Mouse (Mus musculus): Measurements from ENCODE around the gene Fmod. TPM values are rescaled to one million over a fixed set of nuclear protein-coding genes. Genes with fewer than 3 reads are reported as not detected.

The Fmod gene
- polyA plus RNA-seq, 1 experiment from 2014 or later, result 174 TPM

DNA sequence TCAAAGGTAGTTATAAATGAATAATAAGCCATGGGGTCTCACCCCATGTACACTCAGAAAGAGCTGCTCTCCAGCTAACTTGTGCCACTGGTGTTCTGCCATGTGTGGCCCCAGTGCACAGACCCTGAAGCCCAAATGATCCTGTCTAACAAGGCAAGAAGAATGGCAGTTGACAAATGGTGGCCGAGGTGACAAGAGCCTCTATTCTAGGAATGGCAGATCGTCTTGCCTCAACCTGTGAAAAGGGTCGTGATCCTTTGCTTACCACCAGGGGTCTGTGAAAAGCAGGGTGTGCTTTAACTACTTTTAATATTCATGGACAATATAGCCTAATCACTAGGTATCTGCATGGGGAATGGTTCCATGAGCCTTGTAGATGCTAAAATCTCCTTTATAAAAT is 37.1 kb downstream of the Fmod start:
- no peaks in the 10 kb centered on the region for H3K9me3 ChIP-seq (ENCODE audit: low read depth, low read length)
- WGBS, result 63% methylated on average over 3 of the region's 3 CpGs
- TF ChIP-seq CTCF (IDR thresholded peaks at IDR 0.05; ENCODE audit: low read depth), result no peak
- no peaks in the 10 kb centered on the region for H3K27me3 ChIP-seq (ENCODE audit: insufficient read depth, low read length)
- H3K27ac ChIP-seq (ENCODE audit: low read depth), result peak overlapping the region; percentile 15; the same call in 1 of the 2 replicates
- ATAC-seq (ENCODE audit: insufficient read depth) (no peak), DNase-seq (no peak)
- no peak overlapping the region for H3K9ac ChIP-seq
- H3K4me3 ChIP-seq (ENCODE audit: low read depth, low read length), result no peak overlapping the region
- peaks cover 33% of the 10 kb centered on the region for H3K36me3 ChIP-seq (ENCODE audit: insufficient read depth)
- peak overlapping the region; percentile 88; the same call in 1 of the 2 replicates for H3K4me2 ChIP-seq
- H3K4me1 ChIP-seq (ENCODE audit: insufficient read depth), result peaks cover 38% of the 10 kb centered on the region

GRCm38 (mm10) chr1:134074606-134075005 is 37.6 kb downstream of the Fmod start:
- 79% methylated on average over 10 of the region's 10 CpGs for WGBS
- TF ChIP-seq CTCF (IDR thresholded peaks at IDR 0.05; ENCODE audit: low read depth), result no peak
- Histone ChIP-seq H3K4me1 (ENCODE audit: insufficient read depth) (peaks cover 37% of the 10 kb centered on the region), H3K36me3 (ENCODE audit: insufficient read depth) (peaks cover 33% of the 10 kb centered on the region), H3K4me2 (peak overlapping the region; percentile 88), H3K27me3 (ENCODE audit: insufficient read depth, low read length) (no peaks in the 10 kb centered on the region), H3K9me3 (ENCODE audit: low read depth, low read length) (no peaks in the 10 kb centered on the region), H3K4me3 (ENCODE audit: low read depth, low read length) (no peak overlapping the region), H3K9ac (no peak overlapping the region), H3K27ac (ENCODE audit: low read depth) (0 out of 2 replicates have a peak overlapping the region, but pooled peaks have one; percentile 3)
- ATAC-seq (ENCODE audit: insufficient read depth), result no peak
- DNase-seq, result no peak

GRCm38 (mm10) chr1:134075532-134075931 is 38.5 kb downstream of the Fmod start:
- TF ChIP-seq CTCF (IDR thresholded peaks at IDR 0.05; ENCODE audit: low read depth), result no peak
- WGBS, result 79% methylated on average over 8 of the region's 8 CpGs
- Histone ChIP-seq H3K4me1 (ENCODE audit: insufficient read depth) (peaks cover 38% of the 10 kb centered on the region), H3K36me3 (ENCODE audit: insufficient read depth) (peaks cover 33% of the 10 kb centered on the region), H3K27me3 (ENCODE audit: insufficient read depth, low read length) (no peaks in the 10 kb centered on the region), H3K27ac (ENCODE audit: low read depth) (peak overlapping the region; percentile 33; the same call in 1 of the 2 replicates), H3K4me2 (peak overlapping the region; percentile 88), H3K9me3 (ENCODE audit: low read depth, low read length) (no peaks in the 10 kb centered on the region), H3K4me3 (ENCODE audit: low read depth, low read length) (peak overlapping the region; percentile 71), H3K9ac (peak overlapping the region; percentile 88; the same call in 1 of the 2 replicates)
- DNase-seq (no peak), ATAC-seq (ENCODE audit: insufficient read depth) (no peak)

- no peak for DNase-seq
- WGBS, result 58% methylated on average over 2 of the region's 2 CpGs
- Histone ChIP-seq H3K9me3 (ENCODE audit: low read depth, low read length) (no peaks in the 10 kb centered on the region), H3K36me3 (ENCODE audit: insufficient read depth) (peaks cover 33% of the 10 kb centered on the region), H3K27ac (ENCODE audit: low read depth) (no peak overlapping the region), H3K4me3 (ENCODE audit: low read depth, low read length) (peak overlapping the region; percentile 71), H3K4me2 (peak overlapping the region; percentile 88), H3K4me1 (ENCODE audit: insufficient read depth) (peaks cover 26% of the 10 kb centered on the region), H3K27me3 (ENCODE audit: insufficient read depth, low read length) (no peaks in the 10 kb centered on the region), H3K9ac (peak overlapping the region; percentile 88)
- ATAC-seq (ENCODE audit: insufficient read depth), result no peak
- no peak for TF ChIP-seq CTCF (IDR thresholded peaks at IDR 0.05; ENCODE audit: low read depth)
These were observed 39.7 kb downstream of the Fmod start for GRCm38 (mm10) chr1:134076789-134077188.

- peaks cover 22% of the 10 kb centered on the region; the same call in 1 of the 2 replicates for H3K4me1 ChIP-seq (ENCODE audit: insufficient read depth)
- ATAC-seq (ENCODE audit: insufficient read depth), result no peak
- peak; percentile 64 for DNase-seq
These were observed 40.5 kb downstream of the Fmod start for GRCm38 (mm10) chr1:134077389-134078060.

GRCm38 (mm10) chr1:134078061-134078795 is 41.2 kb downstream of the Fmod start:
- TF ChIP-seq CTCF (IDR thresholded peaks at IDR 0.05; ENCODE audit: low read depth), result no peak
- ATAC-seq (ENCODE audit: insufficient read depth) (peak; percentile 0), DNase-seq (peak; percentile 35)
- H3K4me1 ChIP-seq (ENCODE audit: insufficient read depth), result peaks cover 20% of the 10 kb centered on the region
- peaks cover 33% of the 10 kb centered on the region for H3K36me3 ChIP-seq (ENCODE audit: insufficient read depth)
- H3K4me2 ChIP-seq, result peak overlapping the region; percentile 88
- no peaks in the 10 kb centered on the region for H3K9me3 ChIP-seq (ENCODE audit: low read depth, low read length)
- peak overlapping the region; percentile 88 for H3K9ac ChIP-seq
- peak overlapping the region; percentile 80 for H3K27ac ChIP-seq (ENCODE audit: low read depth)
- no peaks in the 10 kb centered on the region for H3K27me3 ChIP-seq (ENCODE audit: insufficient read depth, low read length)
- peak overlapping the region; percentile 71 for H3K4me3 ChIP-seq (ENCODE audit: low read depth, low read length)
- WGBS, result 3% methylated on average over 19 of the region's 19 CpGs

More at GRCm38 (mm10) chr1:134077389-134078060, 40.5 kb downstream of the Fmod start:
- peak overlapping the region; percentile 88 for H3K4me2 ChIP-seq
- H3K27ac ChIP-seq (ENCODE audit: low read depth), result peak overlapping the region; percentile 80
- H3K9ac ChIP-seq, result peak overlapping the region; percentile 88
- no peaks in the 10 kb centered on the region for H3K9me3 ChIP-seq (ENCODE audit: low read depth, low read length)
- H3K4me3 ChIP-seq (ENCODE audit: low read depth, low read length), result peak overlapping the region; percentile 71
- no peaks in the 10 kb centered on the region for H3K27me3 ChIP-seq (ENCODE audit: insufficient read depth, low read length)
- H3K36me3 ChIP-seq (ENCODE audit: insufficient read depth), result peaks cover 33% of the 10 kb centered on the region
- 26% methylated on average over 14 of the region's 14 CpGs for WGBS
- TF ChIP-seq CTCF (IDR thresholded peaks at IDR 0.05; ENCODE audit: low read depth), result peak; percentile 44

All from lung, embryonic 14.5 days (tissue).